Mouse (Mus musculus): ENCODE data around the gene Stip1.
"Not testable (repeated sequence)": the region's sequence is repeated elsewhere in the genome, so short reads cannot be mapped to it uniquely, and the experiment has no call there.

Gene Stip1

GRCm38 (mm10) chr19:7064571-7064970 lies 24.8 kb upstream of the Stip1 start:
- peak; percentile 85 for DNase-seq (ENCODE audit: low read depth)

- DNase-seq (ENCODE audit: low read depth): no peak
Observed at GRCm38 (mm10) chr19:7062916-7063315, 23.1 kb upstream of the Stip1 start.

- DNase-seq (ENCODE audit: low read depth): no peak
Observed at GRCm38 (mm10) chr19:7062110-7062509, 22.3 kb upstream of the Stip1 start.

GRCm38 (mm10) chr19:7058541-7058940 lies 18.8 kb upstream of the Stip1 start:
- no peak for DNase-seq (ENCODE audit: low read depth)

- peak; percentile 88 for DNase-seq (ENCODE audit: low read depth)
Observed at GRCm38 (mm10) chr19:7057722-7058207, 18.0 kb upstream of the Stip1 start.

GRCm38 (mm10) chr19:7057126-7057721 lies 17.5 kb upstream of the Stip1 start:
- DNase-seq (ENCODE audit: low read depth): no peak

GRCm38 (mm10) chr19:7056248-7057087 lies 16.7 kb upstream of the Stip1 start, which contains the start of gene Macrod1:
Gene Macrod1 (plus strand): TSS chr19:7056810.
- peak; percentile 56 for DNase-seq (ENCODE audit: low read depth)

GRCm38 (mm10) chr19:7055173-7055572 lies 15.4 kb upstream of the Stip1 start:
- DNase-seq (ENCODE audit: low read depth): no peak

GRCm38 (mm10) chr19:7054772-7055171 lies 15.0 kb upstream of the Stip1 start:
- DNase-seq (ENCODE audit: low read depth): no peak

GRCm38 (mm10) chr19:7053382-7053781 lies 13.6 kb upstream of the Stip1 start:
- DNase-seq (ENCODE audit: low read depth): not testable (repeated sequence)

GRCm38 (mm10) chr19:7044706-7045105 lies 4.9 kb upstream of the Stip1 start:
- no peak for DNase-seq (ENCODE audit: low read depth)

GRCm38 (mm10) chr19:7044279-7044678 lies 4.5 kb upstream of the Stip1 start:
- DNase-seq (ENCODE audit: low read depth): no peak

GRCm38 (mm10) chr19:7041171-7041570 lies 1.4 kb upstream of the Stip1 start:
- DNase-seq (ENCODE audit: low read depth): no peak

GRCm38 (mm10) chr19:7040637-7041130 lies 917 bp upstream of the Stip1 start:
- no peak for DNase-seq (ENCODE audit: low read depth)

- no peak for DNase-seq (ENCODE audit: low read depth)
Observed at GRCm38 (mm10) chr19:7039088-7039720, 563 bp downstream of the Stip1 start.

- no peak for DNase-seq (ENCODE audit: low read depth)
Observed at GRCm38 (mm10) chr19:7034006-7034405, 5.8 kb downstream of the Stip1 start.

GRCm38 (mm10) chr19:7029531-7029930 lies 10.2 kb downstream of the Stip1 start:
- no peak for DNase-seq (ENCODE audit: low read depth)

- peak; percentile 67 for DNase-seq (ENCODE audit: low read depth)
Observed at GRCm38 (mm10) chr19:7020224-7020641, 19.5 kb downstream of the Stip1 start.

GRCm38 (mm10) chr19:7019191-7019590 lies 20.6 kb downstream of the Stip1 start, which contains the start of gene Fermt3:
Gene Fermt3 (minus strand): TSS chr19:7019469.
- DNase-seq (ENCODE audit: low read depth): peak; percentile 68

GRCm38 (mm10) chr19:7018546-7018945 lies 21.2 kb downstream of the Stip1 start:
- no peak for DNase-seq (ENCODE audit: low read depth)

- peak; percentile 70 for DNase-seq (ENCODE audit: low read depth)
Observed at GRCm38 (mm10) chr19:7017541-7018457, 22.0 kb downstream of the Stip1 start.
